Mouse (Mus musculus) heart, postnatal 36 days (tissue): ENCODE data around the gene Ccne1. TPM values are rescaled to one million over a fixed set of nuclear protein-coding genes. Genes with fewer than 3 reads are reported as not detected.

Experiments used
- DNase-seq, 2 experiments: peaks; one replicate each; pipeline ENCODE4 v3.0.0; 2021 to 2022
- intact Hi-C: fragments of 180-260 bp; cut with DNase I; formaldehyde crosslinking; loops from one replicate; pipeline ENCODE4 v1.15.1; 2025
- total RNA-seq, 2 experiments: library from RNA; stranded (reverse); gene quantifications; 2 replicates each; pipeline ENCODE4 v1.2.3; 2021

Ccne1 gene
- total RNA-seq, 2 experiments from 2014 or later = 0.70 to 1.5 TPM

DNA sequence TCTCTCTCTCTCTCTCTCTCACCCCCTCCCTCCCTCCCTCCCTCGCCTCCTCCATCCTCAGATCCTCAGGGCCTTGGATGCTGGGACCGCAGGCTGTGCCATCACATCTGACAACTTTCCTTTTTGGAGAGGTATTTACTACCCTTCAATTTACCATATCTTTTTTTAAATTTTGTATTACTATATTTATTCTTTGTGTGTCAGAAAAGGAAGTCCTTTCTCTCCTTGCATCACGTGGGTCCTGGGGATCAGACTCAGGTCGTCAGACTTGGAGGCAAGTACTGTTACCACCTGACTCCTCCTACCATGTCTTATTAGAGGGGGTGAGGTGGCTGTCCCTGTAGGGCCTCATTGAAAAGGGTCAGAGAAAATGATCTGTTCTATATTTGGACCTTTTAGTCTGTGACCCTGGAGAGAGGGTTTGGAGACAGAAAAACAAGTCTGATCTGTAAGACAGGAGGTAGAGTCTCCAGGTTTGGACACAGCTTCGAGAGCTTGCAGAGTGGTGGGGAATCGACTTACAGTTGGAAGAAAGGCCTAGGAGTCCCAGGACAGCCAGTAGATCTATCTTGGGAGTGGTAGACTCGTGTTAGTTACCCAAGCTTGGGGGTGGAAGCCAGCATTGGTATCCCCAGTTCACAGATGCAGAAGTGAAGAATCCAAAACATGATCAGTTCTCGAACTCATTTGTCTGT is 47.6 kb downstream of the Ccne1 start:
- intact Hi-C loops = loop anchor here (2.0 to 10.0 kb wide), 2 partner anchors 81 to 285 kb away; partner anchors contain the start of gene Zfp536
- no peak for DNase-seq

- intact Hi-C loops = no loop called here
- no peak for DNase-seq
These were observed 48.2 kb downstream of the Ccne1 start for GRCm38 (mm10) chr7:38059096-38059495.

DNA sequence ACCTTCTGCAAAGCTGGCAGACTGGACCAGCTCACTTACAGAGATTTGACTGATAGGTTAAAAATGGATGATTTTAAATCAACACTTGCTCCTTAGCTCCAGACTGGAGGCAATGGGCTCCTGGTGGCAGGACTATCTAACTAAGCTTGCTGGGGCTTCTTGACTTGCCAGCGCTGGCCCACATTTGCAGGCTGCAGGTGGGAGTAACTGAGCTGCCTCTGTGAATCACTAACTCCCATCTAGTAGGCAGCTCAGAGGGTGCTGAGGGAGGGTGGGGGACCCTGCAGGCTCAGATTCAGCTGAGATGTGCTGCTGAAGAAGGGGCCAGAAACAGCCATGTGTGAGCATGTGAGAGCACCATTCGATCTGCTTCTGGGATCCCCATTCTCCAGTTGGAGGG is 51.3 kb downstream of the Ccne1 start:
- no peak for DNase-seq
- intact Hi-C loops = no loop called here

DNA sequence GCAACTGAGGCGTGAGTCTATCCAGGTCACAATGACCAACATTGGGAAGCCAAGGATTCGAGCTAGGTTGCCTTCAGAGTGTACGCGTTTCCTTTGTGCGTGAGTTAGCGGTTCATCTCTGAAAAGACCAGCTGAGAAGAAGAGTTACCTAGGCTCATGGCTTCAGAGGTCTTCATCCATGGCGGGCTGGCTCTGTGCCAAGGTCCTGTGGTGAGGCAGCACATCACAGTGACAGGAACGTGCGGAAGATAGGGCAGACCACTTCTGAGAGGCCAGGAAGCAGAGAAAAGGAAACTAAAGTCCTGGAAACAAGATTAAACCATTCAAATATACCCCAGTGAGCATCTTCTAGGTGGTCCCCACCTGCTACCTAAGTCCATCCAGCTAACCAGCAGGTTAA is 53.1 kb downstream of the Ccne1 start:
- DNase-seq = no peak
- intact Hi-C loops = no loop called here

Other genes starting within 250 kb of the Ccne1 start
- 10 to 100 TPM; 20.1 to 22.2 TPM for gene Uri1, start 84.0 kb downstream of the Ccne1 start, total RNA-seq
- 10 to 100 TPM; 29.2 to 34.7 TPM for gene 1600014C10Rik, start 75.7 kb upstream of the Ccne1 start, total RNA-seq
- 1 to 10 TPM; 8.9 to 9.3 TPM for gene Plekhf1, start 120.5 kb upstream of the Ccne1 start, total RNA-seq
- 10 to 100 TPM in 1 of 2 experiments, 1 to 10 TPM in 1; 8.5 to 11.1 TPM for gene Pop4, start 163.9 kb upstream of the Ccne1 start, total RNA-seq